Comparison of ENCODE assay signal across 8 mouse cellular contexts in genomic region chr10:81483983-81484382, GRCm38 (mm10). TPM values are rescaled to one million over a fixed set of nuclear protein-coding genes. Genes with fewer than 3 reads are reported as not detected.
A peak's percentile ranks its signal among the peaks of the same experiment; 100 is the strongest.
DNase-seq lines count a peak whose midpoint lies in the region; ATAC-seq and TF ChIP-seq lines count a peak whose summit lies in the region.

No protein-coding gene starts in this region.

- H3K36me3 ChIP-seq in liver, embryonic 12.5 days = peaks cover 29% of the 10 kb centered on the region
- peaks cover 26% of the 10 kb centered on the region for H3K36me3 ChIP-seq in liver, postnatal 0 days (replicated peaks; ENCODE audit: insufficient read depth, low read length)

- 14% methylated on average over 9 of the region's 9 CpGs for WGBS in liver, embryonic 12.5 days (ENCODE audit: insufficient replicate concordance)
- 14% methylated on average over 9 of the region's 9 CpGs for WGBS in liver, postnatal 0 days (ENCODE audit: insufficient replicate concordance)

- TF ChIP-seq CTCF in liver, postnatal 0 days (IDR thresholded peaks at IDR 0.05; ENCODE audit: low read depth) = peak; percentile 70

- no peak overlapping the region for H3K9ac ChIP-seq in liver, embryonic 12.5 days
- H3K9ac ChIP-seq in liver, postnatal 0 days (replicated peaks) = no peak overlapping the region

- no peak overlapping the region for H3K4me2 ChIP-seq in liver, embryonic 12.5 days
- no peak overlapping the region for H3K4me2 ChIP-seq in liver, postnatal 0 days (ENCODE audit: low read depth, low read length)

- no peaks in the 10 kb centered on the region for H3K9me3 ChIP-seq in liver, embryonic 12.5 days (replicated peaks)
- H3K9me3 ChIP-seq in liver, postnatal 0 days (ENCODE audit: low read length) = no peaks in the 10 kb centered on the region

- no peak overlapping the region for H3K4me3 ChIP-seq in liver, embryonic 12.5 days
- H3K4me3 ChIP-seq in liver, postnatal 0 days (ENCODE audit: low read depth, low read length) = no peak overlapping the region

- no peak for TF ChIP-seq EP300 in liver, postnatal 0 days (IDR thresholded peaks at IDR 0.05; ENCODE audit: low read depth)

- DNase-seq in liver (peak; percentile 58), NIH3T3 (ENCODE audit: low read depth) (peak; percentile 75)
- peak; percentile 42 for DNase-seq in embryo, embryonic 9.5 days (ENCODE audit: extremely low spot score)
- peak; percentile 60 for DNase-seq in liver, postnatal 0 days
- peak; percentile 48 for DNase-seq in thymus, postnatal 25 days
- DNase-seq in ovary, adult 18-20 months (ENCODE audit: low spot score) = no peak
- no peak for DNase-seq in layer of hippocampus, adult 9-11 months

- H3K27me3 ChIP-seq in liver, embryonic 12.5 days (replicated peaks) = peaks cover 39% of the 10 kb centered on the region
- H3K27me3 ChIP-seq in liver, postnatal 0 days (ENCODE audit: insufficient read depth, low read length) = peaks cover 25% of the 10 kb centered on the region

- H3K27ac ChIP-seq in liver, embryonic 12.5 days = no peak overlapping the region
- H3K27ac ChIP-seq in liver, postnatal 0 days (ENCODE audit: low read depth) = no peak overlapping the region

- no peak for ATAC-seq in liver, embryonic 12.5 days
- 0 out of 2 replicates have a peak, but pooled peaks have one; percentile 33 for ATAC-seq in liver, postnatal 0 days

- H3K4me1 ChIP-seq in liver, embryonic 12.5 days = peaks cover 12% of the 10 kb centered on the region
- peaks cover 7% of the 10 kb centered on the region for H3K4me1 ChIP-seq in liver, postnatal 0 days (ENCODE audit: insufficient read depth)

RNA-seq across cellular contexts. Expression of gene Celf5, which starts 1.5 kb away (rescaled TPM):
- polyA plus RNA-seq in liver, embryonic 12.5 days (2016; fragmentation: Nextera tagmentation; extraction: Ambion mirVana) = 0.05 and 0.06 TPM in 2 replicates
- polyA plus RNA-seq in liver, postnatal 0 days (2015; fragmentation: Nextera tagmentation; extraction: Ambion mirVana) = not detected in 2 replicates

RNA-seq across cellular contexts. Expression of gene Ncln, which starts 12.2 kb away (rescaled TPM):
- polyA plus RNA-seq in liver, embryonic 12.5 days (2016; fragmentation: Nextera tagmentation; extraction: Ambion mirVana) = 59.9 and 62.7 TPM in 2 replicates
- 29.2 and 30.6 TPM in 2 replicates for polyA plus RNA-seq in liver, postnatal 0 days (2015; fragmentation: Nextera tagmentation; extraction: Ambion mirVana)

RNA-seq across cellular contexts. Expression of gene S1pr4, which starts 15.9 kb away (rescaled TPM):
- polyA plus RNA-seq in liver, embryonic 12.5 days (2016; fragmentation: Nextera tagmentation; extraction: Ambion mirVana) = 3.1 and 3.3 TPM in 2 replicates
- 6.3 and 7.4 TPM in 2 replicates for polyA plus RNA-seq in liver, postnatal 0 days (2015; fragmentation: Nextera tagmentation; extraction: Ambion mirVana)

RNA-seq across cellular contexts. Expression of gene Nfic, which starts 28.5 kb away (rescaled TPM):
- 10.1 and 10.2 TPM in 2 replicates for polyA plus RNA-seq in liver, embryonic 12.5 days (2016; fragmentation: Nextera tagmentation; extraction: Ambion mirVana)
- 19.6 and 21.1 TPM in 2 replicates for polyA plus RNA-seq in liver, postnatal 0 days (2015; fragmentation: Nextera tagmentation; extraction: Ambion mirVana)

RNA-seq across cellular contexts. Expression of gene Gna15, which starts 40.0 kb away (rescaled TPM):
- 7.0 and 7.3 TPM in 2 replicates for polyA plus RNA-seq in liver, embryonic 12.5 days (2016; fragmentation: Nextera tagmentation; extraction: Ambion mirVana)
- 4.0 and 4.4 TPM in 2 replicates for polyA plus RNA-seq in liver, postnatal 0 days (2015; fragmentation: Nextera tagmentation; extraction: Ambion mirVana)

Comparison
In these comparisons a context has a peak if more than half of its experiments do, and no peak if none do; other contexts are left out.
1. DNase-seq: peak in liver (single experiment), NIH3T3 (single experiment), embryo, embryonic 9.5 days (single experiment), liver, postnatal 0 days (single experiment) and thymus, postnatal 25 days (single experiment); none in ovary, adult 18-20 months (single experiment) and layer of hippocampus, adult 9-11 months (single experiment).